Mouse (Mus musculus) right cerebral cortex, postnatal 4 days (tissue): ENCODE data around the gene Gna12.

ENCODE experiments used
- DNase-seq: peaks from one replicate; pipeline ENCODE4 v3.0.0-alpha.2; 2022

The Gna12 gene

GRCm38 (mm10) chr5:140830314-140831063 is at the start of gene Gna12:
Gna12 (minus strand) TSS chr5:140830431.
- DNase-seq = peak; percentile 91

DNA sequence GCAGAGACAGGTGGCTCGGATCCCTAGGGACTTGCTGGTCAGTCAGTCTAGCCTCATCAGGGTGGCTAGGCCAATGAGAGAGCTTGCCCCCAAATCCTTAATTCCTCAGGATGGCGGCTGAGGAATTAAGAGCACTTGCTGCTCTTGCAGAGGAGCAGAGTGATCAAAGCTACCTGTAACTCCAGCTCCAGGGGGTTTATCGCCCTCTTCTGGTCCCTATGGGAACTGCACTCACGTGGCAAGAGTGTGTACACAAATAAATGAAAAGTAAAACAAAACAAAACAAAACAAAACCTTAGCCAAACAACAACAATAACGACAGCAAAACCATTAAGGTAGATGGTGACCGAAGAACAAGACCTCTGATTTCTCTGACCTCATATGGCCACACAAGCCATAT is 48.4 kb upstream of the Gna12 start:
- DNase-seq = no peak

GRCm38 (mm10) chr5:140873736-140874307 is 43.6 kb upstream of the Gna12 start:
- DNase-seq = no peak

DNA sequence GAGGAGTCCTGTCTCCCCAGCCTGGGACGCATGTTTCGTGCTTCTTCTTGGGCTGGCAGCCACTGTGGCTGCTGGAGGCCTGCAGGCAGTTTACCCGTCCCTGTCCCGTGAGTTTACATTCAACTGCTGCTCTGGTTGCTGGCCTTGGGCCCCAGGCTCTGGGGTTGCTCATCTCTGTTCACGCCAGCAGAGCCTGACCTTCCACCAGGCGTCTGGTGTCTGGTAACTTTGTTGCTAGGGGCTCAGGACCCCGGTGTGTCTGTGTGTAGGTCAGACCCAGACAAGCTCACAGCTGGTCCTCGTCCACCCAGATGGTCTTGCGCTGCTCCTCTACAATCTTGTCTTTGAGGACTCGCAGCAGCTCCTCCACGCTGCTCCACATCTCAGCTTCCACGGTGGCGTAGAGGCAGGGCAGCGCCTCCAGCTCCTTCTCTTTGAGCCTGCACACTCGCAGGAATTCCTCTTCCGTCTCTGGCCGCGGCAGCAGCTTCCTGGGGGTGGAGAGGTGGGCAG is 42.9 kb upstream of the Gna12 start:
- DNase-seq = no peak

GRCm38 (mm10) chr5:140872532-140873038 is 42.4 kb upstream of the Gna12 start:
- no peak for DNase-seq

DNA sequence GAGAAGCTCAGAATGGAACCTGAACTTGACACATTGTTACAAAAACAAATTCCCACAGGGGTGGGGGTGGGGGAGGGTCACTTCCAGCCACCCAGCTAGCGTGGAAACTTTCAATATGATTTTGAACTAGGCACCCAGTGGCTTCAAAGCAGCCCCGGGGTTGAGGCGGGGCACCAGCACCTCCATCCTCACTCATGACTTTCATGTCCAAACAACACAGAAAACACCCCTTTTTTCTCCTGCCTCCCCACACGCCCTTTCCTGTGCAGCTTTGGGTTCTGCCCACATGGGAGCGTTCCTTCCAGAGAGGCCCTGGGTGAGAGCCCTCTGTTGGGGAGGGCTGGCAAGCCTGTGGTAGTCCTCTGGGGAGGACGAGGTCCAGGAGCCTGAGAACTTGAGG is 41.0 kb upstream of the Gna12 start:
- no peak for DNase-seq

- DNase-seq = peak; percentile 68
Observed at GRCm38 (mm10) chr5:140869034-140869433, 38.8 kb upstream of the Gna12 start.

GRCm38 (mm10) chr5:140859730-140860129 is 29.5 kb upstream of the Gna12 start:
- DNase-seq = peak; percentile 46

DNA sequence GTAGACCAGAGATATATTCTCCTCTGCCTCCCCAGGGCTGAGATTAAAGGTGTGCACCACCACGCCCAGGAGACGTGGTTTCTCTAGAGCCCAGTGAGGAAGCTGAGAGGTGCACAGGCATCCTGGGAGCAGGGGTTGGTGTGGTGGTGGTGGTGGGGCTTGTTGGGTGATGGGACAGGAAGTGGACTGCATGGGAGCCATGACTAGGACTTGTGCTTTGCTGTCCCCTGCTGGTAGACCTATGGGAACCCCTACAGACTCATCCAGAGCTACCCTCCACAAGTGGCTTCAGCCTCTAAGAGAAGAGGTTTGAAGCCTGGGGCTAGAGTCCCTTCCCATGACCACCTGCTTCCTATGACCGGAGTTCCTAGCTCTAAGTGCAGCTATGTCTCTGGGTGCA is 28.1 kb upstream of the Gna12 start:
- DNase-seq = no peak

- no peak for DNase-seq
Observed at GRCm38 (mm10) chr5:140857432-140858154, 27.4 kb upstream of the Gna12 start.

- no peak for DNase-seq
Observed at GRCm38 (mm10) chr5:140855909-140856530, 25.8 kb upstream of the Gna12 start.

GRCm38 (mm10) chr5:140854700-140855099 is 24.5 kb upstream of the Gna12 start:
- no peak for DNase-seq

- DNase-seq = no peak
Observed at GRCm38 (mm10) chr5:140853723-140854122, 23.5 kb upstream of the Gna12 start.

DNA sequence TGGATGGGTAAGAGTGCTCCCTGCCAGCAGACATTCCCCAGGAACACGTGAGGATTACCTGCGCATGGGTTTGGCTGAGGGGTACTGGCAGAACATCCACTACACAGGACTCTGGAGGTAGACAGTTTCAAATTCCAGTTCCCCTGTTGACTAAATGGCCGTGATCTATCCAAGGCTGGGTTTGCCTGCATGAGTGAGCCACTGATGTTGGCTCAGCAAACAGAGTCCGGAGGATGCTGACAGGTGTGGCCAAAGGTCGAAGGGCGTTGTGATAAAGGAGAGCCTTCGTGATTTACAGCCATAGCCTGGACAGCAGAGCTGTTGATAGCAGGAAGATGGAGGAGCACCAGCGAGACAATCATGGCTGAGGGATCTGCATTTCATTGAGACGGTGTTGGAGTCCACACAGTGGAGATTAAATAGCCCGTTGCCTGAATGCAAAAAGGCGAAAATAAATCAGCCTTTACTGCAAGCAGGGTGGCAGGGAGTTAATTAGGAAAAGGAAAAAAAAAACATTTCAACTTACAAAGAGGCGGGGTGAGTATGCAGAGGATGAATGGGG is 22.3 kb upstream of the Gna12 start:
- DNase-seq = no peak

GRCm38 (mm10) chr5:140847300-140847729 is 17.1 kb upstream of the Gna12 start:
- DNase-seq = peak; percentile 35

- DNase-seq = no peak
Observed at GRCm38 (mm10) chr5:140841942-140842341, 11.7 kb upstream of the Gna12 start.

DNA sequence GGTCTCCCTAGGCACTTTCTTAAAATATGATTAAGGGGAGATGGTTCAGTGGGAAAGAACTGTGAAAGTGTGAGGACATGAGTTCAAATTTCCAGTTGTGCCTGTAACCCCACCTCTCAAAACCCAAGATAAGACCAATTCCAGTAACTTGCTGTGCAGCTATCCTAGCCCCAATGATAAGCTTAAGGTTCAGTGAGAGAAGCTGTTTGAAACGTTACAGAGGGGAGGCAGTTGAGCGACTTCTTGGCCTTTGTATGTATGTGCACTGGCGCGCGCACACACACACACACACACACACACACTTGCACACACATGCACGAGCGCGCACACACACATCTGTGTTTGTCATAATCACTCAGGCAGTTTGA is 817 bp upstream of the Gna12 start:
- no peak for DNase-seq

- DNase-seq = peak; percentile 44
Observed at GRCm38 (mm10) chr5:140829911-140830294, 328 bp downstream of the Gna12 start.

- DNase-seq = no peak
Observed at GRCm38 (mm10) chr5:140829081-140829910, 935 bp downstream of the Gna12 start.

- DNase-seq = no peak
Observed at GRCm38 (mm10) chr5:140828363-140828762, 1.9 kb downstream of the Gna12 start.

- DNase-seq = no peak
Observed at GRCm38 (mm10) chr5:140827896-140828295, 2.3 kb downstream of the Gna12 start.

DNA sequence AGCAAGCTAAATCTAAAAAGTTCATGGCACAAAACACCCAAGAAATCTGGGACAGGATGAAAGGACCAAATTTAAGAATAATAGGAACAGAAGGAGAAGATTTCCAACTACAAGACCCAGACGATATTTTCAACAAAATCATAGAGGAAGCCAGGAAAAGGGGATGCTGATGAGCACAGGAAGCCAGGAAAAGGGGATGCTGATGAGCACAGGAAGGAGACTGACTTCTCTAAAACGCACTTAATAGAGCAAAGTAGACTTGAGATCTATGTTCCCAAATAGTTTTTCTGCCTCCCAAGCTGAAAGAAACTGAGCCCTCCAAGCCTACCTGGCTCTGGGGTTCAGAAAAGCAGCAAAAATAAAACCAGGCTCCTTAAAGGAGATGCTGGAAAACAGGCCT is 2.8 kb downstream of the Gna12 start:
- no peak for DNase-seq
